Mouse (Mus musculus) forebrain, postnatal 0 days (tissue): Measurements from ENCODE around the gene Pdzd2. TPM values are rescaled to one million over a fixed set of nuclear protein-coding genes. Genes with fewer than 3 reads are reported as not detected.

ENCODE experiments used
- ATAC-seq: fragments of 200-750 bp; cut with Nextera tagmentation; 2 replicates; pipeline ENCODE4 v1.8.0; 2017; ENCODE audit warnings: mild to moderate bottlenecking, moderate library complexity
- DNase-seq: peaks from one replicate; pipeline ENCODE4 v3.0.0-alpha.2; 2015
- H3K27ac ChIP-seq: fragments of 300-500 bp; sonication (generic); 2 replicates; pipeline ENCODE4 v1.5.1; 2014; ENCODE audit warnings: low read depth, mild to moderate bottlenecking, antibody characterized with exemption, low read length, moderate library complexity, mixed read lengths
- H3K27me3 ChIP-seq: fragments of 300-500 bp; sonication (generic); 2 replicates; pipeline ENCODE4 v1.6.1; 2014; ENCODE audit warnings: mild to moderate bottlenecking, low read length, mixed read lengths; ENCODE audit not compliant: insufficient read depth
- H3K36me3 ChIP-seq: fragments of 300-500 bp; sonication (generic); 2 replicates; pipeline ENCODE4 v1.6.1; 2014; ENCODE audit warnings: mild to moderate bottlenecking, moderate library complexity; ENCODE audit not compliant: insufficient read depth
- H3K4me1 ChIP-seq: fragments of 300-500 bp; sonication (generic); 2 replicates; pipeline ENCODE4 v1.6.1; 2014; ENCODE audit warnings: antibody characterized with exemption; ENCODE audit not compliant: insufficient read depth
- H3K4me2 ChIP-seq: fragments of 300-500 bp; sonication (generic); 2 replicates; pipeline ENCODE4 v1.6.1; 2014; ENCODE audit warnings: low read depth, mild to moderate bottlenecking, moderate library complexity
- H3K4me3 ChIP-seq: fragments of 300-500 bp; sonication (generic); 2 replicates; pipeline ENCODE4 v1.5.1; 2014; ENCODE audit warnings: low read depth, low read length, mixed read lengths
- H3K9ac ChIP-seq: fragments of 300-500 bp; sonication (generic); 2 replicates; pipeline ENCODE4 v1.6.1; 2014; ENCODE audit warnings: mild to moderate bottlenecking
- H3K9me3 ChIP-seq: fragments of 300-500 bp; sonication (generic); 2 replicates; pipeline ENCODE4 v1.6.1; 2016; ENCODE audit warnings: low read length
- CTCF ChIP-seq: sonication (generic); IDR thresholded peaks from 2 replicates; pipeline ENCODE4 v1.5.1; 2016; ENCODE audit warnings: antibody characterized with exemption, control low read depth, low read depth
- WGBS: fragments of 180-500 bp; shearing (Covaris S2); extraction: QIAGEN DNeasy Blood & Tissue Kit; methylation state at CpG from one replicate; pipeline ENCODE4 v1.1.7; 2014; 5-methylcytosine and 5-hydroxymethylcytosine counted together
- polyA plus RNA-seq: library from polyadenylated mRNA; unstranded; fragments of >200 nt; fragmentation: Nextera tagmentation; extraction: Ambion mirVana; gene quantifications from 2 replicates; pipeline ENCODE4 v1.2.1, GENCODE M21; 2015
- total RNA-seq: library from RNA; depleted of rRNA; stranded (reverse); fragments of >200 nt; gene quantifications from 2 replicates; pipeline ENCODE4 v1.2.3, GENCODE M21; 2014

Gene Pdzd2
- total and polyA plus RNA-seq, 2 experiments from 2014 or later, result 9.4 to 18.9 TPM

- ATAC-seq, result peak; percentile 58
- Histone ChIP-seq H3K27me3 (no peaks in the 10 kb centered on the region), H3K4me1 (0 out of 2 replicates have a peak, but pooled peaks cover 3% of the 10 kb centered on the region), H3K9me3 (no peaks in the 10 kb centered on the region), H3K4me3 (no peak overlapping the region), H3K27ac (0 out of 2 replicates have a peak overlapping the region, but pooled peaks have one; percentile 9), H3K4me2 (no peak overlapping the region), H3K9ac (no peak overlapping the region), H3K36me3 (no peaks in the 10 kb centered on the region)
- no peak for DNase-seq
- no peak for TF ChIP-seq CTCF
- WGBS, result 41% methylated on average over 9 of the region's 9 CpGs
Measured at GRCm38 (mm10) chr15:12520292-12520691, 219.4 kb downstream of the Pdzd2 start.

GRCm38 (mm10) chr15:12518370-12518973, 221.3 kb downstream of the Pdzd2 start:
- no peaks in the 10 kb centered on the region for H3K27me3 ChIP-seq
- TF ChIP-seq CTCF, result no peak
- 0 out of 2 replicates have a peak, but pooled peaks cover 3% of the 10 kb centered on the region for H3K4me1 ChIP-seq
- no peak overlapping the region for H3K27ac ChIP-seq
- DNase-seq (no peak), ATAC-seq (peak; percentile 54)
- H3K4me3 ChIP-seq, result no peak overlapping the region
- H3K4me2 ChIP-seq, result no peak overlapping the region
- no peak overlapping the region for H3K9ac ChIP-seq
- 39% methylated on average over 14 of the region's 14 CpGs for WGBS
- H3K36me3 ChIP-seq, result no peaks in the 10 kb centered on the region
- no peaks in the 10 kb centered on the region for H3K9me3 ChIP-seq

- WGBS, result 68% methylated on average over 9 of the region's 9 CpGs
- H3K4me3 ChIP-seq, result no peak overlapping the region
- no peak overlapping the region for H3K4me2 ChIP-seq
- H3K4me1 ChIP-seq, result 0 out of 2 replicates have a peak, but pooled peaks cover 3% of the 10 kb centered on the region
- H3K9ac ChIP-seq, result no peak overlapping the region
- no peaks in the 10 kb centered on the region for H3K9me3 ChIP-seq
- H3K36me3 ChIP-seq, result no peaks in the 10 kb centered on the region
- DNase-seq (no peak), ATAC-seq (no peak)
- TF ChIP-seq CTCF, result no peak
- H3K27ac ChIP-seq, result no peak overlapping the region
- no peaks in the 10 kb centered on the region for H3K27me3 ChIP-seq
Measured at GRCm38 (mm10) chr15:12517314-12517813, 222.4 kb downstream of the Pdzd2 start.

GRCm38 (mm10) chr15:12515272-12515844, 224.4 kb downstream of the Pdzd2 start:
- Histone ChIP-seq H3K4me1 (0 out of 2 replicates have a peak, but pooled peaks cover 3% of the 10 kb centered on the region), H3K4me3 (no peak overlapping the region), H3K4me2 (no peak overlapping the region), H3K36me3 (no peaks in the 10 kb centered on the region), H3K9me3 (no peaks in the 10 kb centered on the region), H3K9ac (no peak overlapping the region), H3K27me3 (no peaks in the 10 kb centered on the region), H3K27ac (no peak overlapping the region)
- TF ChIP-seq CTCF, result no peak
- peak; percentile 22 for DNase-seq
- ATAC-seq, result peak; percentile 38; the same call in 1 of the 2 replicates
- WGBS, result 42% methylated on average over 9 of the region's 9 CpGs

- 74% methylated on average over 9 of the region's 9 CpGs for WGBS
- no peak for DNase-seq
- Histone ChIP-seq H3K27me3 (no peaks in the 10 kb centered on the region), H3K36me3 (no peaks in the 10 kb centered on the region), H3K27ac (no peak overlapping the region), H3K9me3 (no peaks in the 10 kb centered on the region), H3K4me3 (no peak overlapping the region), H3K4me2 (no peak overlapping the region), H3K9ac (no peak overlapping the region), H3K4me1 (0 out of 2 replicates have a peak, but pooled peaks cover 3% of the 10 kb centered on the region)
- no peak for TF ChIP-seq CTCF
- no peak for ATAC-seq
Measured at GRCm38 (mm10) chr15:12513526-12513925, 226.2 kb downstream of the Pdzd2 start.

- no peak for DNase-seq
- Histone ChIP-seq H3K36me3 (no peaks in the 10 kb centered on the region), H3K9ac (no peak overlapping the region), H3K27ac (no peak overlapping the region), H3K4me1 (no peaks in the 10 kb centered on the region), H3K27me3 (no peaks in the 10 kb centered on the region), H3K9me3 (no peaks in the 10 kb centered on the region), H3K4me3 (no peak overlapping the region), H3K4me2 (no peak overlapping the region)
- 92% methylated on average over 10 of the region's 10 CpGs for WGBS
- ATAC-seq, result no peak
- TF ChIP-seq CTCF, result no peak
Measured at GRCm38 (mm10) chr15:12508765-12509377, 230.9 kb downstream of the Pdzd2 start.

- no peak overlapping the region for H3K4me2 ChIP-seq
- no peak for ATAC-seq
Measured at GRCm38 (mm10) chr15:12507523-12507922, 232.2 kb downstream of the Pdzd2 start.

More at GRCm38 (mm10) chr15:12507523-12507922, 232.2 kb downstream of the Pdzd2 start:
- Histone ChIP-seq H3K4me1 (no peaks in the 10 kb centered on the region), H3K9me3 (no peaks in the 10 kb centered on the region), H3K9ac (no peak overlapping the region), H3K4me3 (no peak overlapping the region), H3K36me3 (no peaks in the 10 kb centered on the region), H3K27ac (no peak overlapping the region), H3K27me3 (no peaks in the 10 kb centered on the region)
- TF ChIP-seq CTCF, result no peak
- 74% methylated on average over 4 of the region's 4 CpGs for WGBS
- no peak for DNase-seq
